Mouse (Mus musculus): ENCODE data around the gene Gm20388.

The Gm20388 gene

GRCm38 (mm10) chr8:121557746-121558145 is 1647.1 kb downstream of the Gm20388 start:
- DNase-seq (ENCODE audit: extremely low spot score, low spot score), result no peak

GRCm38 (mm10) chr8:121558538-121558937 is 1647.9 kb downstream of the Gm20388 start:
- no peak for DNase-seq (ENCODE audit: extremely low spot score, low spot score)

GRCm38 (mm10) chr8:121559801-121560200 is 1649.2 kb downstream of the Gm20388 start:
- no peak for DNase-seq (ENCODE audit: extremely low spot score, low spot score)

- no peak for DNase-seq (ENCODE audit: extremely low spot score, low spot score)
Observed at GRCm38 (mm10) chr8:121560432-121561100, 1649.9 kb downstream of the Gm20388 start.

- DNase-seq (ENCODE audit: extremely low spot score, low spot score), result no peak
Observed at GRCm38 (mm10) chr8:121561636-121562345, 1651.2 kb downstream of the Gm20388 start.

- no peak for DNase-seq (ENCODE audit: extremely low spot score, low spot score)
Observed at GRCm38 (mm10) chr8:121562941-121563351, 1652.3 kb downstream of the Gm20388 start.

- no peak for DNase-seq (ENCODE audit: extremely low spot score, low spot score)
Observed at GRCm38 (mm10) chr8:121563701-121564100, 1653.1 kb downstream of the Gm20388 start.

- DNase-seq (ENCODE audit: extremely low spot score, low spot score), result no peak
Observed at GRCm38 (mm10) chr8:121568321-121568720, 1657.7 kb downstream of the Gm20388 start.

- DNase-seq (ENCODE audit: extremely low spot score, low spot score), result no peak
Observed at GRCm38 (mm10) chr8:121570335-121570734, 1659.7 kb downstream of the Gm20388 start.

- no peak for DNase-seq (ENCODE audit: extremely low spot score, low spot score)
Observed at GRCm38 (mm10) chr8:121570801-121571200, 1660.2 kb downstream of the Gm20388 start.

GRCm38 (mm10) chr8:121572121-121572520 is 1661.5 kb downstream of the Gm20388 start:
- no peak for DNase-seq (ENCODE audit: extremely low spot score, low spot score)

- DNase-seq (ENCODE audit: extremely low spot score, low spot score), result no peak
Observed at GRCm38 (mm10) chr8:121573275-121573674, 1662.6 kb downstream of the Gm20388 start.

- no peak for DNase-seq (ENCODE audit: extremely low spot score, low spot score)
Observed at GRCm38 (mm10) chr8:121575661-121576060, 1665.0 kb downstream of the Gm20388 start.

- DNase-seq (ENCODE audit: extremely low spot score, low spot score), result no peak
Observed at GRCm38 (mm10) chr8:121577751-121578675, 1667.4 kb downstream of the Gm20388 start.

GRCm38 (mm10) chr8:121578676-121579451 is 1668.2 kb downstream of the Gm20388 start, which contains the start of gene Fbxo31:
TSS of gene Fbxo31 (minus strand) at chr8:121578806.
- DNase-seq (ENCODE audit: extremely low spot score, low spot score), result peak; percentile 98

- no peak for DNase-seq (ENCODE audit: extremely low spot score, low spot score)
Observed at GRCm38 (mm10) chr8:121580465-121580864, 1669.8 kb downstream of the Gm20388 start.

- DNase-seq (ENCODE audit: extremely low spot score, low spot score), result no peak
Observed at GRCm38 (mm10) chr8:121583653-121584052, 1673.0 kb downstream of the Gm20388 start.

- DNase-seq (ENCODE audit: extremely low spot score, low spot score), result no peak
Observed at GRCm38 (mm10) chr8:121584730-121585129, 1674.1 kb downstream of the Gm20388 start.

GRCm38 (mm10) chr8:121585159-121585825 is 1674.7 kb downstream of the Gm20388 start:
- peak; percentile 94 for DNase-seq (ENCODE audit: extremely low spot score, low spot score)

- no peak for DNase-seq (ENCODE audit: extremely low spot score, low spot score)
Observed at GRCm38 (mm10) chr8:121588750-121589149, 1678.1 kb downstream of the Gm20388 start.
